Mouse (Mus musculus) forebrain, embryonic 10.5 days (tissue): ENCODE measurements at regions not wholly inside any gene's neighbourhood (a gene's known extent, or its start where the extent isn't known, plus 50 kb on each side); places are given as distances from the start of the nearest gene placed in this dataset.

Experiments
- DNase-seq: peaks from one replicate; pipeline ENCODE4 v3.0.0-alpha.2; 2017; ENCODE audit warnings: low spot score; ENCODE audit errors: extremely low spot score
- H3K27ac ChIP-seq: fragments of 300-500 bp; sonication (generic); 2 replicates; pipeline ENCODE4 v1.5.1; 2016; ENCODE audit warnings: mild to moderate bottlenecking
- H3K27me3 ChIP-seq: fragments of 300-500 bp; sonication (generic); 2 replicates; pipeline ENCODE4 v1.6.1; 2016; ENCODE audit warnings: mild to moderate bottlenecking; ENCODE audit not compliant: poor library complexity, severe bottlenecking
- H3K36me3 ChIP-seq: fragments of 300-500 bp; sonication (generic); replicated peaks from 2 replicates; pipeline ENCODE4 v1.6.1; 2016; ENCODE audit warnings: mild to moderate bottlenecking, moderate library complexity
- H3K4me1 ChIP-seq: fragments of 300-500 bp; sonication (generic); 2 replicates; pipeline ENCODE4 v1.6.1; 2016
- H3K4me3 ChIP-seq: fragments of 300-500 bp; sonication (generic); 2 replicates; pipeline ENCODE4 v1.5.1; 2016; ENCODE audit warnings: mild to moderate bottlenecking, moderate library complexity
- H3K9me3 ChIP-seq: fragments of 300-500 bp; sonication (generic); 2 replicates; pipeline ENCODE4 v1.6.1; 2016; ENCODE audit warnings: mild to moderate bottlenecking, moderate library complexity
- WGBS: fragments of 180-500 bp; shearing (Covaris S2); methylation state at CpG from one replicate; pipeline ENCODE4 v1.1.7; 2016; 5-methylcytosine and 5-hydroxymethylcytosine counted together

DNA sequence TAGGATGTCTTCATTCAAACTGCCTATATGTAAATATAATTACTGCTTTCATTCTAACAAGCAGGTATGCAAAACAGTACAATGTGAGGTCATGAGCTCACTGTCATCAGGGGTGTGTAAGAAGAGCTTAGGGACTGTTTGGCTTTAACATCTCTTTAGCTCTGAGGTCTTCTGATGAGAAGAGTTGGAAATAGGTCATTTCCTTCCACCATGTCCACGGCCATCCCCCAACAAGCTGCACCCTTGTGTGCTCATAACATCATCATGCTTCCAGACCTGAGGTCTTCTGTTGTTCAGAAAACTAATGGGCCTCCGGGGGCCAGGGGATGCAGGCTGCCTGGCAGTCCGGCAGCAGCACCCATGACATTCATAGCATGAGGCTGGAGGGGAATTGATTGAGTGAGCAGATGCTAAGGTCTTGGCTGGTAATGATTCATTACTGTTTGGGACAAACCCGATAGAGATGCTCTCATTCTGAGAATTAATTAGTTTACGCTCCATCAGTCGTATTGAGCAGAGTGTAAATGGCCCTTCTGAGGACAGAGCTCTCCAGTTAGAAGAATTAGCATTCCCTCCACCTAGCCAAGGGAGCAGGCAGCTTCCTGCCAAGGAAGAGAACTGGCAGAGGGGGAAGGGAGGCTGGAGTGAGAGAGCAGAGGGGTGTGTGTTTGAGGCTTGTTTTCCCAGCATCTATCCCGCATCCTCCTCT, 64.0 kb downstream of the Rps24 start:
- Histone ChIP-seq H3K9me3 (peaks cover 6% of the 10 kb centered on the region; the same call in 1 of the 2 replicates), H3K27me3 (no peaks in the 10 kb centered on the region), H3K4me3 (no peak overlapping the region), H3K27ac (peak overlapping the region; percentile 82), H3K36me3 (no peaks in the 10 kb centered on the region), H3K4me1 (peaks cover 15% of the 10 kb centered on the region)
- 49% methylated on average over 7 of the region's 7 CpGs for WGBS
- peak; percentile 33 for DNase-seq

DNA sequence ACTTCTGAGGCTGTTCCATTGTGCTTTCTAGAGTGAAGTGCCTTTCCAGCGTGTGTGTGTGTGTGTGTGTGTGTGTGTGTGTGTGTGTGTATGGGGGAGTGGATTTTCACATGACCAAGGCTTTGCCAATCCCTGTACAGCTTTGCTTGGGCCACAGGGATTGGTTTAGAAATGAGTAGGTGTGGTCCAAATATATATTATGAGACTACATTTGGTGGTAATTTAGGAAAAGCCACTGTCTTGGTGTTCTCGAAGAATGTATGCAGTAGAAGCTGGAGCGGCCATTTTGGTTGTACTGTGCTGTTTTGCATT, 64.5 kb downstream of the Rps24 start:
- Histone ChIP-seq H3K4me3 (no peak overlapping the region), H3K27ac (peak overlapping the region; percentile 82), H3K27me3 (no peaks in the 10 kb centered on the region), H3K4me1 (peaks cover 15% of the 10 kb centered on the region), H3K36me3 (no peaks in the 10 kb centered on the region), H3K9me3 (peaks cover 6% of the 10 kb centered on the region; the same call in 1 of the 2 replicates)
- 75% methylated on average over 3 of the region's 3 CpGs for WGBS
- DNase-seq, result no peak

DNA sequence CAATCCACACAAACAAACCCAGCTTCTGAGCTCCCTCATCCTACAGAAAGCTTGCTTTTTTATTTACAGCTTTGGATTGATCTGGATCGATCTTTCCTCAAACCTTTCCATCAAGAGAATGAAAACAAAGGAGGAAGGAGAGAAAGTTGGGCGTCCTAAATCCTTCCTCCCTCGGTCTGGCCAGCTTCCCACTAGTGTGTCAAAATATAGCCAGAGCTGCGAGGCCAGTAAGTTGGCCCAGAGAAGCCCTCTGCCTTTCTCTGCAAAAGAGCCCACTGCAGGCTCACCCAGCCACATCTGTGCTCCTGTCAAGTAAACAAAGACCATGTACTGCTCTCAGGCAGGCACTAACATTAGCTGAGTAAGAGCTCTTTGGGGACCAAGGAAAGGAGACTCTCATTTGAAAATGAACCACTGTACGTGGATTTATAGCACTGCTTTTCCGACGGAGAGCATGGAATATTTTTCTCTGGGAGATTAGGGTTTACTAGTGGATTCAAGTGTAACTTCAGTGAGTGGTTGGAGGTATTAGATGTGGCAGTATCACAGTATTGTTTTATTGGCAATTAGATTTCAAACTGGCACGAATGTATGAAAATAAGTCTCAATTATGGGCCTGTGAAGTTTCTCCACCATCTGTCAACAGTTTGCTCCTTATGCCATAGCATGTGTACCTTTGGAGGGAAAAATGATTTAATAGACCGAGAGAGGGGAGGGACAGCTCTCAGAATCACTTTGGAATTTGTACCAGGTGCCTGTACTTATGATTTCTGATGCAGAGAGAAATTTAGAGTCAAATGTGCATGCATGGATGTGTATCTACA, 78.1 kb downstream of the Rps24 start:
- H3K36me3 ChIP-seq, result no peaks in the 10 kb centered on the region
- 84% methylated on average over 9 of the region's 9 CpGs for WGBS
- no peaks in the 10 kb centered on the region for H3K9me3 ChIP-seq
- no peak overlapping the region for H3K4me3 ChIP-seq
- H3K27me3 ChIP-seq, result no peaks in the 10 kb centered on the region
- DNase-seq, result no peak
- H3K27ac ChIP-seq, result no peak overlapping the region
- H3K4me1 ChIP-seq, result no peaks in the 10 kb centered on the region; the same call in 1 of the 2 replicates

DNA sequence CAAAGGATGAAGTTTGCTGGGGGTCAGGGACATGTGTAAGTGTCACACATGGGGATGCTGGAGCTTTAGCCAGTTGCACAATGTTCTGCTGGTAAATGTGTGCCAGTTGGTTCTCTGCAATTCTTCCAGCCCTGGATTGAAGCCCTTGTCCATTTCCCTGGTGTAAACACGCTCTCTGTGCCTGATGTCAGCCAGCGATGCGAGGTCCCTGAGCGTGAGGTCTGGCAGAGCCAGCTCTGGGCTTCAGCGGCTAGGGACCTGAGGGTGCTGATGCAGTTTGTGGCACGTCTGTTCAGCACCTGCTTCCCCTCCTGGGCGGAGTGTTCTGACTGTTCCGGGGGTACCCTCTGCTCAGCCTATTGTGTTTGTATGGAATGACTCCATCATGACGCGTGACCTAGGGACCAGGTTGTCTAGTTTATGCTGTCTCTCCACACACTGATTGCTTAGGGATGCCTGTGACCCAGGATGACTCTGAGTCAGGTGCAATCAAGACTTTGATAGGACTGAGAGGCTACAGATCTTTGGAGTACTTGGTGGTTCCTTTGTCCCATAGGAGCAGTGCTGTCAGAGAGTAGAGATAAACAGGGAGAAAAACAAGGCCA, 78.9 kb downstream of the Rps24 start:
- DNase-seq, result no peak
- H3K9me3 ChIP-seq, result no peaks in the 10 kb centered on the region
- no peaks in the 10 kb centered on the region; the same call in 1 of the 2 replicates for H3K4me1 ChIP-seq
- H3K4me3 ChIP-seq, result no peak overlapping the region
- H3K36me3 ChIP-seq, result no peaks in the 10 kb centered on the region
- no peaks in the 10 kb centered on the region for H3K27me3 ChIP-seq
- peak overlapping the region; percentile 42; the same call in 1 of the 2 replicates for H3K27ac ChIP-seq
- 87% methylated on average over 10 of the region's 10 CpGs for WGBS

DNA sequence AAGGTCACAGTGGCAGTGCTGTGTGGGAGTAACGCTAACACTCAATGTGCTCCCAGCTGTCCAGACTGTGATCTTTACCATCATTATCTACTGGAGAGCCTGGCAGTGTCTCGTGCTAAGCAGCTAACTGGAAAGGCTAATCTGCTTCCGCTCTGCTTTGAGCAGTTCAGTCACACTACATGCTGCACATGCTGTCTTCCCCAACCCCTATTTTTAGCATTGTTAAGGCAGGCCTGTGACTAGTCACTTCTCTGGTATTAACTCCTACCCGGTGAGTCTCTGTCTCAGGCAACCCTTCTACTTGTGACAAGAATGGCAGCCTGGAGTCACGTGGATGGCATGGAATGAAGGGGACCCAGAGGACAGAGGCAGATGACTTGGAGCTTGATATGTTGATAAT, 88.2 kb downstream of the Rps24 start:
- Histone ChIP-seq H3K27ac (no peak overlapping the region), H3K36me3 (no peaks in the 10 kb centered on the region), H3K4me3 (no peak overlapping the region), H3K27me3 (peaks cover 6% of the 10 kb centered on the region; the same call in 1 of the 2 replicates), H3K9me3 (no peaks in the 10 kb centered on the region), H3K4me1 (peaks cover 19% of the 10 kb centered on the region)
- 83% methylated on average over 5 of the region's 5 CpGs for WGBS
- no peak for DNase-seq

DNA sequence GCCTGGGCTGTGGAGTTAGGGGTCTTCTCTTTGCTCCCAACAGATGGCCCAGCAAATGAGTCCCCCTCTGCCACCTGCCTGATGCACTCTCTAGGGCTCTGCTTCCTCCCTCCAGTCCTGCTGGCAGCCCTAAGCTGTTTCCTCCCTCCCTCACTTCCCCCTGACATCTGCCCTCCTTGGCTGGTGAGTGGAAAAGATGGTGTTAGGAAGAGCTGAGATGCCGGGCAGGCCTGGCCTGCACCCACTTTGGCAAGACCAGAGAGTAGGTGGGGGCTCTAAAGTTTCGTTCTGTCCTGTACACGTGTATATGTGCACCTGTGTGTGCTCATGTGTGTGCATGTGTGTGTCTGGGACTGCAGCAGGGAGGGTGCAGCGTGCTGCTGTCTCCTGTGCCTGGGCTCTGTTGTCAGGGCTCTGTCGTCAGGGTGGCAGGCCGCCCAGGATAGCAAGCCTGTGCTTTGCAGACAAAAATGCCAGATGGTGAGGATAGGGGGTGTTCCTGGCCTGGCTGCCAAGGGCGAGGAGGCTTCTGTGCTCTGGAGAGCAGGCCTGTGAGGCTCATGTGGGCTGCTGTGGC, 91.7 kb downstream of the Rps24 start:
- Histone ChIP-seq H3K4me3 (no peak overlapping the region), H3K4me1 (peaks cover 20% of the 10 kb centered on the region), H3K27me3 (peaks cover 6% of the 10 kb centered on the region; the same call in 1 of the 2 replicates), H3K27ac (peak overlapping the region; percentile 83), H3K9me3 (peaks cover 8% of the 10 kb centered on the region; the same call in 1 of the 2 replicates), H3K36me3 (no peaks in the 10 kb centered on the region)
- DNase-seq, result no peak
- WGBS, result 31% methylated on average over 7 of the region's 7 CpGs

DNA sequence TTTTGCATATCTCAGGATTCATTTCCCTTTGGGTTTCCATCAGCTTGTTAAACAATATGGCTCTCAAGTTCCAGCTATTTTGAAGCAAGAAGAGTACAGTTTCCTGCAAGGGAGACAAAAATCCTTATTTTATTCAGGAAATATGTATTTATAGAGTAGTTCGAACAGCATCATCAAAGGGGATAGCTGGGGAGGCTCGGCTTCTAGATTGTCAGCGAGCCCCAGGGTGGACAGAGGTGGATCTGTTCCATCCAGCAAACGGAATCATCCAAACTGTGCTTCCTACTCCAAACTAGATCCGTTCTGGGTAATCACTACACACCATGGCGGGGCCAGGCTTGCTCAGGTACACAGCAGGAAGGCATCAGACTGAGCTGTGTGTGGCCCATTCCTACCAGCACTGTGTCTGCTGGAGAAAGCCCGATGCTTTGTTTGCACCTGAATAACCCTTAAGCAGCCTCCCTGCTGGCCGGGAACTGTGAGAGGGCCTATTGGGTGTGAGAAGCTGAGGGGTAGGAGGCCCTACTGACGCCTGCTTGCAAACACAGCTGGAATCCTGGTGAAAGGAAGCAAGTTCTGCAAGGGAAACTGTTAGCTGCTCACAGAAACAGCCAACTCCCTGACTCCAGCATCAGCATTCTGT, 92.3 kb downstream of the Rps24 start:
- no peaks in the 10 kb centered on the region for H3K36me3 ChIP-seq
- H3K4me1 ChIP-seq, result peaks cover 20% of the 10 kb centered on the region
- H3K27ac ChIP-seq, result peak overlapping the region; percentile 83
- no peak overlapping the region for H3K4me3 ChIP-seq
- peak; percentile 31 for DNase-seq
- 13% methylated on average over 9 of the region's 9 CpGs for WGBS
- H3K9me3 ChIP-seq, result peaks cover 8% of the 10 kb centered on the region; the same call in 1 of the 2 replicates
- peaks cover 6% of the 10 kb centered on the region; the same call in 1 of the 2 replicates for H3K27me3 ChIP-seq

DNA sequence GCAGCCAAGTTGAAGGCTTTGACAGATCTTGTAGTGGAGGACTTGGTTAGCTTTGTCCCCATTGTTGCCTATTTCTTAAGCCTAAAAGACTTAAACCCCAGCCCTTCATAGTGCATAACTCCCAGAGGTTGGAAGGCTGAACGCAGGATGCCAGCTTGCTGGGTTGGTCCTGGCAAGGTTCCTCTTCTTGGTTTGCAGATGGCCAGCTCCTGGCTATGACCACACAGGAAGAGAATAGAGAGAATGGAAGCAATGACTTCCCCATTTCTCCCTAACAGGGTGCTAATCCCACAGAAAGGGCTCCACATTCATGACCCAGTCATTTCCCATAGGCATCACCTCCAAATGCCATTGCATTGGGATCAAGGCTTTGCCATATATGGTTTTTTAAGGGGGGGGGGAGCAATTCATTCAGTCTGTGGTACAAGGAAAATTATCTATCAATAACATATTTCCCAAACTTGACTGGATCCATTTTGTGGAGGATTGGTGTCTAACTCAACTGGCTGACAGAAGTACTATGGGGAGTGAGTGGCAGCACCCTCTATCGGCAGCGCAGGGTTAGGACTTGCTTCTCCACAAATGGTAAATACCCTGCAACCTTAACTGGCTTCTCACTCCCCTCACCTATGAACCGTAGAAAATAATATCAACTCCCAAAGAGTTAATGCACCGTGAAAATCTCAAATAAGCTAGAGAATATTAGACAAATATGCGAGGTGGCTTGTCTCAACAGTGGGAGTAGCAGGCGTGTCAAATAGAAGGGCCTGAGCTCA, 99.4 kb downstream of the Rps24 start:
- no peak overlapping the region for H3K27ac ChIP-seq
- H3K9me3 ChIP-seq, result peaks cover 4% of the 10 kb centered on the region; the same call in 1 of the 2 replicates
- H3K4me1 ChIP-seq, result 0 out of 2 replicates have a peak, but pooled peaks cover 4% of the 10 kb centered on the region
- WGBS, result 72% methylated on average over 7 of the region's 7 CpGs
- no peaks in the 10 kb centered on the region for H3K27me3 ChIP-seq
- no peaks in the 10 kb centered on the region for H3K36me3 ChIP-seq
- no peak for DNase-seq
- no peak overlapping the region for H3K4me3 ChIP-seq

DNA sequence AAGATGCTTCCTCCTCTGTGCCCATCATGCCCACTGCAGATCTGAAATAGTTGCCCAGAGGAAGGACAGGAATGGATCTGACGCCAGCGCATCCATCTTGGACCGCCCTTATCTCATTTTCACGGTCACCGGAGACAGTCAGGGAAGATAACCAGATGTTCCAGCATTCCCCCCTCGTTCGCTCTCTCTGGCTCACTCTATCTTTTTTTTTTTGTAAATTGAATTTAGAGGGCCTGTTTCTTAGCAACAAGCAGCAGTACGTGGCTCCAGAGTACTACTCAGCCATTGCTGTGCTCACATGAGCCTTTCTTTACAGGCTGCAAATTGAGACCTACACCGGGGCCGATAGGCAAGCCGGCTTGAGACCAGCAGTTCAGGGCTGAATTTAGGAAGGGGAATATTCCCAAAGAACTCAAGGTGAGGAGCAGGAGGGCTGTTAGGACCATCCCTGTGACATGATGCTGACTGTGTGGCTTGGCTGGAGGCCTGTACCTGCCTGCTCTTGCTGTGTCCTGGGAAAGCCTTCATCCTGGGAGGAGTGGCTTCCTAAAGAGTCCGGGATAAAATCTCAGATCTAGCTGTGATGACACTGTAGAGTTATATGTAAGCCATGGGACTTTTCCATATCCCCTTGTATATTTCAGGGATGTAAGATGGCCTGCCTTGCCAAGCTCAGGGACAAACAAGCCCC, 100.2 kb downstream of the Rps24 start:
- H3K36me3 ChIP-seq, result no peaks in the 10 kb centered on the region
- no peak for DNase-seq
- 0 out of 2 replicates have a peak, but pooled peaks cover 4% of the 10 kb centered on the region for H3K4me1 ChIP-seq
- peak overlapping the region; percentile 31; the same call in 1 of the 2 replicates for H3K27ac ChIP-seq
- WGBS, result 87% methylated on average over 12 of the region's 12 CpGs
- no peak overlapping the region for H3K4me3 ChIP-seq
- no peaks in the 10 kb centered on the region for H3K9me3 ChIP-seq
- H3K27me3 ChIP-seq, result no peaks in the 10 kb centered on the region

DNA sequence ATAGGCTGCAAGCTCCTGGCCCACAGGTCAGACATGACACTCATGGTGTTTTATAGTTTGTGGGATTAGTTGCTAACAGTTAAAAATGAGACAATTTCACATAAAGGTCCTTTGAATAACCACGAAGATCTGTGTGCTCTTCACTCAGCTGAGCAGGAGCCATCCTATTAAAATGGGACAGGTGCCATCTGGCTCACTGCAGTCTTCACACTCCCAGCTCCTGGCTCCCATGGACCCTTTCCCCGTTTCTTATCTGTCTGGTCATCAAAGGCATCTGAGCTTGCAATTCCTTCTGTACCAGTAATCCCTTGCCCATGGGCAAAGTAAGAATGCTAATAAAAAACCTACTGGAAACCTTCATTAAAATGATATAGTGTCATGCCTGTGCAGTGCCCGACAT, 101.1 kb downstream of the Rps24 start:
- WGBS, result 78% methylated on average over 3 of the region's 3 CpGs
- H3K27ac ChIP-seq, result no peak overlapping the region
- no peaks in the 10 kb centered on the region for H3K36me3 ChIP-seq
- H3K9me3 ChIP-seq, result no peaks in the 10 kb centered on the region
- no peak overlapping the region for H3K4me3 ChIP-seq
- DNase-seq, result no peak
- no peaks in the 10 kb centered on the region for H3K27me3 ChIP-seq
- H3K4me1 ChIP-seq, result 0 out of 2 replicates have a peak, but pooled peaks cover 4% of the 10 kb centered on the region

DNA sequence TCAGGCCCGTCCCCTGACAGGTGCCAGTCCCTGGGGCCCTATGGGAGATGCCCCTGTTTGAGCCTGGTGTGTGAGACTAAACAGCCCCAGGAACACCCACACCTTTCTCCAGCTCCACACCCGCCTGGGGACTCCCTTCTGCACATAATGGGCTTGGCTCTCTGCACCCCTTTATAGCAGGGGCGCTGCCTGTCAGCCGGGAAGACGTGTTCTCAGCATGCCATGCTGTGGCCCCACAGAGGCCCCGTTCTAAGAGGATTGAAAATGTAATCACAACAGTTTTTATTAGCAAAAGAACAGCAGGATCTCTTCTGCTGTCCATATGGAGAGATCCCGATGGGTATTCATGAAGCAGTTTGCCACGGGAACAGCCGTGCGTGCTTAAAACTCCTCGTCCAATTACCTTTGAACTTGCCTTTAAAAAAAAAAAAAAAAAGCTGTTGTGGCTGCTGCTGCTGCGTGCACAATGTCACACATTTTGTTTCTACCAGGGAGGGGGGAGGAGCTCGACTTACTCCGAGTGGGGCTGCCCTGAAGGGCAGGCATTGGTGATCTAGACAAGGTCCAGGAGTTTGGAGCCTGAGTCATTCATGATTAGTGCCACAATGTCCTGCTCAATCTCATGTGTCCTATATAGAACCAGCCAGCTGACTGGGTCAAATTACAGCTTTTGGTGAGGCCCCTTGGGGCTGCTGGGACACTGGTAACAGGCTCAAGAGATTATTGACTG, 119.7 kb downstream of the Rps24 start:
- peaks cover 38% of the 10 kb centered on the region for H3K4me1 ChIP-seq
- H3K4me3 ChIP-seq, result no peak overlapping the region
- peaks cover 6% of the 10 kb centered on the region; the same call in 1 of the 2 replicates for H3K9me3 ChIP-seq
- whole genome bisulfite sequencing, result 27% methylated on average over 14 of the region's 14 CpGs
- H3K36me3 ChIP-seq, result no peaks in the 10 kb centered on the region
- DNase-seq, result peak; percentile 28
- H3K27ac ChIP-seq, result peak overlapping the region; percentile 85
- peaks cover 21% of the 10 kb centered on the region for H3K27me3 ChIP-seq
